Mouse (Mus musculus): Measurements from ENCODE around the gene Ccdc158. TPM values are rescaled to one million over a fixed set of nuclear protein-coding genes. Genes with fewer than 3 reads are reported as not detected.

Gene Ccdc158
- total RNA-seq, 2 experiments from 2014 or later, result 0.16 to 0.24 TPM

DNA sequence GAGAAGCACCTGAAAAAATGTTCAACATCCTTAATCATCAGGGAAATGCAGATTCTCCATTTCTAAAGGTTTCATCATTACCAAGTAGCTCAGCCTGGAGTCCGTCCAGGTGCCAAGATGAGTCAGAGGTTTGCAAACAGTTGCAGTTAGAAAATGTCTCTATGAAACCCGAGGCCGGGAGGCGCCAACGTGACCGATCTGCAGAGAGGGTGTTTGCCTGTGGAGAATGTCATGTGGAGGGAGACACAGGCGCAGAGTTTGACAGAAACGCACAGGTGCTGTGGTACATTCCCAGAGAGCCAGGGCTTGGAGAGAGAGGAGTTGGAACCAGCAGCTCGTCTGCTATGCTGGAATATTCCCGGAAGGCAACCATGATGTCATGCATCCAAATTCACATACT, 76.0 kb downstream of the Ccdc158 start:
- no peak for DNase-seq

DNA sequence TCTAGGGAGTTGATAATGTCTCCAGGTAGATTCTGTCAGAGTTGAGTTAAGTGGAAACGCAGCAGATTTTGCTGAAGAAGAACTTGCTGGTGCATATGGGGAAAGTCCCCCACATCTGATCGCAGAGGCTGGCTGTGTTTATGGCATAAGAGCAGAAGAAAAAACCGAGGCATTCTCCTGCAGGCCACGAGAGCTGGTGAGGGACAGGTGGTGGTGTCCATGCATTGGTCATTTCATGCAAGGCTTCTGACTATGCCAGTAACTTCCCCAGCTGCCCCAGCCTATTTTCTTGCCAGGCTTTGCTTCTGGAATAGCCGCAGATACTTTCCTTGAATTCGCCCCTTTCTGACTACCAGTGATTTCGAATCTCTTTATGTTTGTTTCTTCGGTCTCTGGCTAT, 78.2 kb downstream of the Ccdc158 start:
- no peak for DNase-seq

DNA sequence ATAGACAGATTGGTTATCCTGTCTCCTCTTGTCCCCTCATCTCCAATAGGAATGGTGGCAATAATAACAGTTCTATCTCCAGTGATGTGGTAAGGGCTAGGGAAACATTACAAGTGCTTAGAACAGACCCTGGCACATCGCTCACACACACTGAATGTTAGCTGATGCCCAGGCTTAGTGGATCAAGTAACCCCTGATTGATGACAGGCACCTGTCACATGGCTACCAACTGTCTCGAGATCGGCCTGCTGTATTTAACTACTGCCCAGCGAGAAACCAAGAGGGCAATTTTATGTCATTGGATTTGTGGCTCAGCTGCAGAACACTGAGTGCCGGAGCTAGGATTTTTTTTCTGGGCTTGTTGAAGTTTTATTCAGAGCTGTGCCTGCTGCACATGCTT, 80.0 kb downstream of the Ccdc158 start:
- DNase-seq, result no peak

DNA sequence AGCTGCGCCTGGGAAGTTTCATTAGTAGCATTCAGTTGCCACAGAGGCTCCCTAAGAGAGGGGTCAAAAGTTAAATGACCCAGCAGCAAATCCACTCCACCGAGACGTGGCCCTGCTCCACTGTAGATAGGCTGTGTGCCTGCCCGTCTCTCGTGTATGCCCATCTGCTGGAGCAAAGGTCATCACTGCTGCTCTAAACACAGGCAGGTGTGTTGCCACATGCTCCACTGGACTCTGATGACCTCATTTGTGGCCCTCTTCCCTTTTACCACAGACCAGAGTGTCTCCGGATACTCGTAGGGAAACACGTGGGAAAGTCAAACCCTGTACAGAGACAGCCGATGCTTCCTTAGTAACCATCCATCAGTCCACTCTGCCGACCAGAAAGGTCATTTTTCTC, 89.1 kb downstream of the Ccdc158 start:
- no peak for DNase-seq

DNA sequence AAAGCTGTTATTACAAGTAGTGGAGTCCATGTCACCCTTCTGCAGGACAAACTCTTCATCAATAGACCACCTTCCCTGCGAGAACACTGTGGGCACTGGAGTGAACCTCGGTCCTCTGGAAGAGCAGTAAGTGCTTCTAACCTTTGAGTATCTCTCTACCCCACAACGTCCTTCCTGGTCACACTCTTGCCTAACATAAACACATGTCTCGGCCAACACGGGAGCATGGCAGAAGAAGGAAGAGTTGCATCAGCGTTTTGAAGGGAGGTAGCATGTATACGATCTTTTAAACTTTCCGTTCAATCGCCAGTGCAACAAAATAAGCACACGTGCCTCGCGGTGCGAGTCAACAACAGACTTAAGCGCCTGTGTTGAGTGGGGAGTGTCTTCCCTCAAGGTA, 95.5 kb downstream of the Ccdc158 start:
- DNase-seq, result no peak

DNA sequence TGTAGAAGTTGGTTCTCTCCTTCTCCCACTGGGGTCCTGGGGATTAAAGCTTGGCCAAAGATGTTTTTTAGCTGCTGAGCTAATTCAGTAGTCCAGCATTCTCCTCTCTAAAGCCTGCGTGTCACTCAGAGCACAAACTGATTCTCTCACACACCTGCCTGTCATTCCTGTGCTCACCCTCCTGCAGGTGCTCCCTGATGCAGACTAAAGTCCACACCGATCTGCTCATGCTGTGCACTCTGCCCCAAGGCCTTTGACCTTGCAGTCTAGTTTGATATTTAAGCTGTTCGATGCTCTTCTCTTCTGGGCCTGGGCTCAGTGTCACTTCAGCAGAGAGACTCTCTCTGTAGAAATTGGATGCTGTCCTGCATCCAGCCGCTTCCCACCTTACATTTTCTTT, 103.8 kb downstream of the Ccdc158 start:
- no peak for DNase-seq

DNA sequence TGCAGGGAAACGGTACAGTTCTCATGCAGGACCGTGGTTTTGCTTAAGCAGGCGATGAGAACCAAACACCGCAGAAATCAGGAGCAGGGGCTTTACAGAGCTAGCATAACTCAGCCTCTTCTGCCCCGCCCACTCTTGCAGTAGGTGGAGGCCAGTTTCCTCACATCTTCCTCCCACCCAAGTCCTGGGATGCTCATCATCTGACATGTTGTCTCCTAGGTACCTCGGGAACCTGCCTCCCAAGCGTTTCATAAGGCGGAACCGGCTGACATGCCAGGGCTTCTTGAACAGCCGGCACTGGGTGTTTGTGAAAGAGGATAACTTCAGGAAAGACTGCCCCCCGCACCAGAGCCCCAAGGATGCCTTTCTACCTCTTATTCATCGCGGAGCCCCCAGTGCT, 113.1 kb downstream of the Ccdc158 start:
- no peak for DNase-seq

DNA sequence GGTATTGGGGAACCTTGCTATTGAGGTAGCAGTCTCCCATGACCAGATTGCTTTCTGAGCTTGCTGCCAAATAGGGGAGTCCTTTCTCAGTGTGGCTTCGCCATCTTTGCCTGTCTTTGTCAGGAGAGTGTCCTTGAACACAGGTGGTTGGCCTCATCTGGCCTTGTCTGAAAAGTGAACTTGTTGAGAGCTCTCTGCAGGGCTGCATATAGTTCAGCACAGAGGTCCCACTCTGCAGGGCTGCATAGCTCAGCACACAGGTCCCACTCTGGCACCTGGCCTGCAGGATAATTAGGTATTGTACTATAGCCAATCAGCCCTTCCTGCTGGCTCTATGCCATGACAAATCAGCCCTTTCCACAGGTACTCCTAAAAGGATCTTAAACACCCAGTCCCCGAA, 114.9 kb downstream of the Ccdc158 start:
- no peak for DNase-seq

Other genes with a start within 250 kb of the Ccdc158 start
- gene Nup54, start 240.1 kb downstream of the Ccdc158 start, total RNA-seq (2021), result 10 to 100 TPM; 29.0 to 29.2 TPM
- gene Scarb2, start 168.4 kb downstream of the Ccdc158 start, total RNA-seq (2021), result 10 to 100 TPM; 83.8 to 88.7 TPM
- gene Fam47e, start 120.2 kb downstream of the Ccdc158 start, total RNA-seq (2021), result not detected
- gene Stbd1, start 72.2 kb downstream of the Ccdc158 start, total RNA-seq (2021), result 10 to 100 TPM; 24.3 to 27.3 TPM
- 10 to 100 TPM; 58.1 to 71.7 TPM for gene Shroom3, start 8.2 kb upstream of the Ccdc158 start, total RNA-seq (2021)